Mouse (Mus musculus) ES-E14 (cell line): ENCODE data around the gene Cacna1e.

Experiments
- CHD2 ChIP-seq: IDR thresholded peaks from 2 replicates; pipeline ENCODE4 v1.6.1; 2014; ENCODE audit warnings: mild to moderate bottlenecking, low read depth, low read length, inconsistent platforms
- HCFC1 ChIP-seq: IDR thresholded peaks from 2 replicates; pipeline ENCODE4 v1.6.1; 2012; ENCODE audit warnings: low read length, inconsistent platforms, borderline replicate concordance; ENCODE audit not compliant: insufficient read depth
- MAFK ChIP-seq: IDR thresholded peaks from 2 replicates; pipeline ENCODE4 v1.6.1; 2014; ENCODE audit warnings: mild to moderate bottlenecking, low read depth, low read length, inconsistent platforms; ENCODE audit not compliant: insufficient read depth
- ZC3H11A ChIP-seq: IDR thresholded peaks from 2 replicates; pipeline ENCODE4 v1.6.1; 2012; ENCODE audit warnings: low read depth, mild to moderate bottlenecking, inconsistent platforms, low read length, borderline replicate concordance
- ZNF384 ChIP-seq: IDR thresholded peaks from 2 replicates; pipeline ENCODE4 v1.6.1; 2012; ENCODE audit warnings: low read depth, low read length, inconsistent platforms

DNA sequence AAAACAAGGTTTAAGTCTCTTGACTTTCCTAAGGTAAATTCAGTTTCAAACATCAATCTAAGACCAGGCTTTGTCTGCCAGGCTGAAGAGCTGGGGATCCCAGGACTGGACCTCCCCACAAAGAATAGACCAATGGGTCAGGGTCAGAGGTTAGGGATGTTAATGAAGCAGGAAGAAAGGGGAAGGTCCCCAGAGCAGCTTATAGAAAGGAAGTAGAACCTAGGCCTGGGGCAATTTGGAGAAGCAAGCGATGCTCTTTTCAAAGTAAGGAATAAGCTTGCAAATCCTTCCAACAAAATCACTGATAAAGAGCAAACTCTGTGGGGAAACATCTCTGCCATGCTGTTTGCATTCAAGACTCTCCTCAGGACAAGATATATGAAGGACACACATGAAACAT lies 205.3 kb downstream of the Cacna1e start:
- TF ChIP-seq HCFC1: no peak
- TF ChIP-seq MAFK: no peak
- TF ChIP-seq ZC3H11A: no peak
- TF ChIP-seq CHD2: no peak
- no peak for TF ChIP-seq ZNF384
